Mouse (Mus musculus) erythroblast, embryonic 14.5 days (primary cell): ENCODE data around the gene Tspan31.
"Not testable (repeated sequence)": the region's sequence is repeated elsewhere in the genome, so short reads cannot be mapped to it uniquely, and the experiment has no call there.

Experiments used
- GATA1 ChIP-seq: IDR thresholded peaks from 2 replicates; pipeline ENCODE4 v1.6.1; 2012; ENCODE audit warnings: low read length, inconsistent platforms, mixed read lengths
- TAL1 ChIP-seq: IDR thresholded peaks from 3 replicates; pipeline ENCODE4 v1.6.1; 2012; ENCODE audit warnings: low read length, inconsistent platforms, mixed read lengths

GRCm38 (mm10) chr10:127062101-127062500 lies 8.0 kb downstream of the Tspan31 start:
- TF ChIP-seq GATA1, TAL1: not testable (repeated sequence)
